Mouse (Mus musculus): Measurements from ENCODE around the gene Elovl6. TPM values are rescaled to one million over a fixed set of nuclear protein-coding genes. Genes with fewer than 3 reads are reported as not detected.
A peak's percentile ranks its signal among the peaks of the same experiment; 100 is the strongest.

The Elovl6 gene
- total RNA-seq, 1 experiment = 118 TPM

DNA sequence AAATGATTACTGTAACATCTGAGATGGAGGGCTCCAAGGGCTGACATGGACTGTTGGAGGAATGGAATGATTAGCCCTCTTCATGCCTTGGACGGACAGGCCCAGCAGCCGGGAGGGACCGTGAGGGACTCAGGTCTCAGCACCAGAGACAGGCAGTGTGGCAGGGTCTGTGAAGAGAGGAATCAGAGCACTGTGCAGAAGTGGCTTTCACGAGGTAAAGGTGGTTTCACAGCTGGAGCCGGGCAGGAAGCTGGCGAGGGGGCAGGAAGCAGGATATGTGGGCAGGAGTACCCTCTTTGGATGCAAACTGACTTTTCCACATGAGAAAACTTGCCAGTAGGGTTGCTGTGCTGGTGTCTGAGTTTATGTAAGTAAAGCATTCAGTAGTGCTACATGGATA, 20.2 kb downstream of the Elovl6 start:
- no peak for DNase-seq (ENCODE audit: low read depth, low spot score)
- Histone ChIP-seq H3K9me3 (ENCODE audit: control insufficient read depth, insufficient read depth, low read depth, low read length) (no peaks in the 10 kb centered on the region), H3K4me1 (ENCODE audit: control insufficient read depth in 2 of 2, insufficient read depth in 2 of 2, low read length in 2 of 2, poor library complexity in 1 of 2) (peaks cover 26 to 29% of the 10 kb centered on the region in 2 experiments), H3K4me3 (ENCODE audit: insufficient read depth in 1 of 2, low read depth in 1 of 2, low read length in 2 of 2, poor library complexity in 1 of 2, severe bottlenecking in 1 of 2) (peak overlapping the region; percentile 34 to 47), H3K36me3 (ENCODE audit: control insufficient read depth, insufficient read depth, low read length, poor library complexity, severe bottlenecking) (peaks cover 21% of the 10 kb centered on the region), H3K9ac (ENCODE audit: insufficient read depth, low read depth, low read length, poor library complexity, severe bottlenecking) (peak overlapping the region; percentile 64; the same call in 1 of the 2 replicates), H3K27ac (ENCODE audit: insufficient read depth, low read depth, low read length, poor library complexity, severe bottlenecking) (peak overlapping the region; percentile 78)
- in situ Hi-C loops (cut with MboI; ENCODE audit: low sequenced_read_pairs in 2 of 2, unreplicated experiment in 2 of 2) = no loop called here
- no peak for TF ChIP-seq ZNF384 (IDR thresholded peaks at IDR 0.05; ENCODE audit: low read depth, low read length)
- no peak for TF ChIP-seq ZC3H11A (IDR thresholded peaks at IDR 0.05; ENCODE audit: borderline replicate concordance, low read depth, low read length)
- TF ChIP-seq CHD2 (IDR thresholded peaks at IDR 0.05; ENCODE audit: low read depth, low read length) = no peak
- no peak for TF ChIP-seq MAFK (IDR thresholded peaks at IDR 0.05; ENCODE audit: insufficient read depth, low read depth, low read length)
- no peak for TF ChIP-seq HCFC1 (IDR thresholded peaks at IDR 0.05; ENCODE audit: borderline replicate concordance, insufficient read depth, low read length)

DNA sequence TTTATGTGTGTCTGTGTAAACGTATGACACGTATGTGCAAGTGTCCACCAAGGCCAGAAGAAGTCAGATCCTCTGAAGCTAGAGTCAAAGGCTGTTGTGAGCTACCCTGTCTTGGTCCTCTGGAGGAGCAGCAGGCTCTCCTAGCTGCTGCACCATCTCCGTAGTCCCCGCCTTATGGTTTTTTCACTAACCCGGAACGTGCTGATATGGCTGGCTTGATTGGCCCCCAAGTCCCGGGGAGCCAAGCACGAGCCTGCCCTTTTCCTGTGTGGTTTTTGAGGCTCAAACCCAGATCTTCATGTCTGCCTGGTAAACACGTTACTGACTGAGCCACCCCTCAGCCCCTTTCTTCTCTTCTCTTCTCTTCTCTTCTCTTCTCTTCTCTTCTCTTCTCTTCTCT, 21.0 kb downstream of the Elovl6 start:
- in situ Hi-C loops (cut with MboI; ENCODE audit: low sequenced_read_pairs in 2 of 2, unreplicated experiment in 2 of 2) = no loop called here
- DNase-seq (ENCODE audit: low read depth, low spot score) = no peak
- no peak overlapping the region; the same call in 1 of the 2 replicates for H3K27ac ChIP-seq (ENCODE audit: insufficient read depth, low read depth, low read length, poor library complexity, severe bottlenecking)
- peaks cover 25% of the 10 kb centered on the region for H3K36me3 ChIP-seq (ENCODE audit: control insufficient read depth, insufficient read depth, low read length, poor library complexity, severe bottlenecking)
- TF ChIP-seq ZNF384 (IDR thresholded peaks at IDR 0.05; ENCODE audit: low read depth, low read length) (no peak), CHD2 (IDR thresholded peaks at IDR 0.05; ENCODE audit: low read depth, low read length) (no peak), MAFK (IDR thresholded peaks at IDR 0.05; ENCODE audit: insufficient read depth, low read depth, low read length) (no peak), ZC3H11A (IDR thresholded peaks at IDR 0.05; ENCODE audit: borderline replicate concordance, low read depth, low read length) (no peak), HCFC1 (IDR thresholded peaks at IDR 0.05; ENCODE audit: borderline replicate concordance, insufficient read depth, low read length) (no peak)
- H3K9ac ChIP-seq (ENCODE audit: insufficient read depth, low read depth, low read length, poor library complexity, severe bottlenecking) = peak overlapping the region; percentile 53; the same call in 1 of the 2 replicates
- peak overlapping the region in 1 of 2 experiments; percentile 7; a peak in 1 of 4 replicates for H3K4me3 ChIP-seq (ENCODE audit: insufficient read depth in 1 of 2, low read depth in 1 of 2, low read length in 2 of 2, poor library complexity in 1 of 2, severe bottlenecking in 1 of 2)
- no peaks in the 10 kb centered on the region for H3K9me3 ChIP-seq (ENCODE audit: control insufficient read depth, insufficient read depth, low read depth, low read length)
- peaks cover 28 to 30% of the 10 kb centered on the region in 2 experiments for H3K4me1 ChIP-seq (ENCODE audit: control insufficient read depth in 2 of 2, insufficient read depth in 2 of 2, low read length in 2 of 2, poor library complexity in 1 of 2)

DNA sequence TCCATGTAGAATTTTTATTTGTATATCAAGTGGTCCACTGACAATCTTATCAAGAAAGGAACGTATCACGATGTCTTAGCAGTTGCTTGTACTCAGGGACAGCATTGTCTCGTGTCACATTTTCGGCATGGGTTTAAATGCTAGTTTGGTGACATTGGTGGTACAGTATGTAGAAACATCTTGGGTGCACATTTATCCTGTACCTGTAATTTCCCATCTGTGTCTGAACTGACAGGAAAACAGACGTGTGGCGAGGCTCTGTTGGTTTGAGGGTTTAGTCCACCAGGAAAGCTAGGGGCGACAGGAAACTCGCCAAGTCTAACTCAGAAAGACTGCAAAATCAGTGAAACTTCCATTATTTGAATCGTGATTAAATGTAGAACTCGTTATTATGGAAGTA, 21.5 kb downstream of the Elovl6 start:
- no peak overlapping the region for H3K9ac ChIP-seq (ENCODE audit: insufficient read depth, low read depth, low read length, poor library complexity, severe bottlenecking)
- no peak overlapping the region; the same call in 1 of the 2 replicates for H3K27ac ChIP-seq (ENCODE audit: insufficient read depth, low read depth, low read length, poor library complexity, severe bottlenecking)
- H3K4me3 ChIP-seq (ENCODE audit: insufficient read depth in 1 of 2, low read depth in 1 of 2, low read length in 2 of 2, poor library complexity in 1 of 2, severe bottlenecking in 1 of 2) = no peak overlapping the region
- no peaks in the 10 kb centered on the region for H3K9me3 ChIP-seq (ENCODE audit: control insufficient read depth, insufficient read depth, low read depth, low read length)
- no peak for TF ChIP-seq ZC3H11A (IDR thresholded peaks at IDR 0.05; ENCODE audit: borderline replicate concordance, low read depth, low read length)
- no peak for TF ChIP-seq MAFK (IDR thresholded peaks at IDR 0.05; ENCODE audit: insufficient read depth, low read depth, low read length)
- TF ChIP-seq HCFC1 (IDR thresholded peaks at IDR 0.05; ENCODE audit: borderline replicate concordance, insufficient read depth, low read length) = no peak
- TF ChIP-seq ZNF384 (IDR thresholded peaks at IDR 0.05; ENCODE audit: low read depth, low read length) = no peak
- no peak for TF ChIP-seq CHD2 (IDR thresholded peaks at IDR 0.05; ENCODE audit: low read depth, low read length)
- H3K4me1 ChIP-seq (ENCODE audit: control insufficient read depth in 2 of 2, insufficient read depth in 2 of 2, low read length in 2 of 2, poor library complexity in 1 of 2) = peaks cover 27 to 32% of the 10 kb centered on the region in 2 experiments
- peaks cover 27% of the 10 kb centered on the region for H3K36me3 ChIP-seq (ENCODE audit: control insufficient read depth, insufficient read depth, low read length, poor library complexity, severe bottlenecking)
- DNase-seq (ENCODE audit: low read depth, low spot score) = no peak
- in situ Hi-C loops (cut with MboI; ENCODE audit: low sequenced_read_pairs in 2 of 2, unreplicated experiment in 2 of 2) = no loop called here

DNA sequence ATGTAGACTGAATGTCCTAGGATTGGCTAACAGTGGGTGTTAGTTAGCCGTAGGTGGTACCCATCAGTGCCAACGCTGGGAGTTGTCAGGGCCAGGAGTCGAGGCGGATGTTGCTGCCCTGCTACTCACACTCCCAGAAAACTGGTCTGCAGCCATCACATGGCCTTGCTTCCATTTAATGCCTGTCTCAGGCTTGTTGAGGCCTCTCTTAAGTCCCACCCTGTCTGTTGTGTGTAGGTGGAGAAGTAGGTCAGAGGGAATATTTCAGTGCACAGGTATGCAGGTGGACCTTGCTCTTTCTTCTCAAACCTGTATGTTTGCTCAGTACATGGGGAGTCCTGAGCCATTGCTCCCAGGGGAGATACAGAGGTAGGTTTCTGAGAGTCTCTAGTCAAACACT, 22.3 kb downstream of the Elovl6 start:
- no peak overlapping the region for H3K27ac ChIP-seq (ENCODE audit: insufficient read depth, low read depth, low read length, poor library complexity, severe bottlenecking)
- DNase-seq (ENCODE audit: low read depth, low spot score) = no peak
- H3K9me3 ChIP-seq (ENCODE audit: control insufficient read depth, insufficient read depth, low read depth, low read length) = no peaks in the 10 kb centered on the region
- no peak overlapping the region for H3K4me3 ChIP-seq (ENCODE audit: insufficient read depth in 1 of 2, low read depth in 1 of 2, low read length in 2 of 2, poor library complexity in 1 of 2, severe bottlenecking in 1 of 2)
- H3K36me3 ChIP-seq (ENCODE audit: control insufficient read depth, insufficient read depth, low read length, poor library complexity, severe bottlenecking) = peaks cover 30% of the 10 kb centered on the region
- H3K4me1 ChIP-seq (ENCODE audit: control insufficient read depth in 2 of 2, insufficient read depth in 2 of 2, low read length in 2 of 2, poor library complexity in 1 of 2) = peaks cover 23 to 31% of the 10 kb centered on the region in 2 experiments
- peak overlapping the region; percentile 23; the same call in 1 of the 2 replicates for H3K9ac ChIP-seq (ENCODE audit: insufficient read depth, low read depth, low read length, poor library complexity, severe bottlenecking)
- TF ChIP-seq ZNF384 (IDR thresholded peaks at IDR 0.05; ENCODE audit: low read depth, low read length) (no peak), ZC3H11A (IDR thresholded peaks at IDR 0.05; ENCODE audit: borderline replicate concordance, low read depth, low read length) (no peak), CHD2 (IDR thresholded peaks at IDR 0.05; ENCODE audit: low read depth, low read length) (no peak), HCFC1 (IDR thresholded peaks at IDR 0.05; ENCODE audit: borderline replicate concordance, insufficient read depth, low read length) (no peak), MAFK (IDR thresholded peaks at IDR 0.05; ENCODE audit: insufficient read depth, low read depth, low read length) (no peak)
- in situ Hi-C loops (cut with MboI; ENCODE audit: low sequenced_read_pairs in 2 of 2, unreplicated experiment in 2 of 2) = no loop called here
